Mouse (Mus musculus) E14TG2a.4 (cell line): Measurements from ENCODE around the gene Dpf2.

ENCODE experiments used
- CTCF ChIP-seq: conservative IDR thresholded peaks from 2 replicates; pipeline ENCODE4 v1.5.1; 2014; ENCODE audit warnings: low read length
- POU5F1 ChIP-seq: IDR thresholded peaks from 2 replicates; pipeline ENCODE4 v1.6.1; 2014; ENCODE audit warnings: low read length, borderline replicate concordance

DNA sequence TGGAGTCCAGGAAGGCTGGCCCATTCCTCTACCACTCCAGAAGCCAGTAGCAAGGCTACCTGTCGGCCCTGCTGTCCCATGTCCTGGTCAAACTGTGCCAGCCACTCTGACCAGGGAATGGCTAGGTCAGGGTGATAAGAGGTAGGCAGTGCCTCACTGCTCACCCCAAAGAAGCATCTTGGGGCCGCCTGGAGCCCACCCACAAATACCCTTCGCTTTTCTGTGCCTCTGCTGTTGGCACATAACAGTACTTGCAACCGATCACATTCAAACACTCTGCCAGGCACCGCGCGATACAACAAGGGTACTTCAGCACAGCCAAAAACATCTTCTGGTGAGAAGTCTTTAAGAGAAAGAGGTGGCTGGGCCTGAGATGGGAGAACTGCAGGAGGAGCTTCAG is 20.5 kb downstream of the Dpf2 start:
- TF ChIP-seq CTCF (no peak), POU5F1 (no peak)
